Mouse (Mus musculus) liver, postnatal 0 days (tissue): ENCODE measurements at regions not wholly inside any gene's neighbourhood (a gene's known extent, or its start where the extent isn't known, plus 50 kb on each side); places are given as distances from the start of the nearest gene placed in this dataset.

Experiments used
- CTCF ChIP-seq: sonication (generic); IDR thresholded peaks from 2 replicates; pipeline ENCODE4 v1.5.1; 2016; ENCODE audit warnings: antibody characterized with exemption, low read depth
- EP300 ChIP-seq: IDR thresholded peaks from 2 replicates; pipeline ENCODE4 v1.6.1; 2016; ENCODE audit warnings: antibody characterized with exemption, low read depth, mild to moderate bottlenecking

DNA sequence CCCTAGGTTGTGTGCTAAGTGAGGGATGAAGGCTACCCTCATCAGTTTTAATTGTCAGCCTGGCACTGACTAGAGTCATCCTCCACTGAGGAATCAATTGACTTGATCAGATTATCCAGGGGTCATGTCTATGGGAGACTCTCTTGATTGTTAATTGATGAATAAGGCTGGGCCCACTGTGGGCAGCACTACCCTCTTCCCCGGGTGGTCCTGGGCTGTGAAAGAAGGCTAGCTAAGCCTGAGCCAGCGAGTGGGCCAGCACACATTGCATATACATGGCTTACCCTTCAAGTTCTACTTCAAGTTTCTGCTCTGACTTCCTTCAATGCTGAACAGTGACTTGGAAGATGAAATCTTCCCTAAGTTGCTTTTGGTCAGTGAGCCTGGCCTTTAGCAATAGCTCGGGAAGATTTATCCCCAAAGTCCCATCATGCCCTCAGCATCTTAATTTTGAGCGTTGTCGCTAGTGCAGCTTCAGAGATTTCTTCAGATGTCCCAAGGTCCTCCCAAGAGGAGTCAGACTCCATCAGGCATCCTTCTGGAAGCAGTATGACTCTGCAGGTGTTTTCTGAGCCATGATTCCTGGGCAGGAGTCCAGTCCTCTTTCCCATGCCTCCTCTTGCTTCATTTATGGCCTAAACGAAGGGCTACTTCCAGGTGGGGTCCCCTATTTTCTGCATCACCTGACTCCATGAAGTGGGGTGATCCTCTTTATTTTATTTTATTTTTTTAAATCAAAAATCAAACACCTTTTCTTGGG, 55.7 kb upstream of the Ywhaq start:
- no peak for TF ChIP-seq CTCF
- no peak for TF ChIP-seq EP300
